Mouse (Mus musculus) liver, embryonic 14.5 days (tissue): ENCODE results near the gene Khk. TPM values are rescaled to one million over a fixed set of nuclear protein-coding genes. Genes with fewer than 3 reads are reported as not detected.
A peak's percentile ranks its signal among the peaks of the same experiment; 100 is the strongest.
"Not testable (repeated sequence)": the region's sequence is repeated elsewhere in the genome, so short reads cannot be mapped to it uniquely, and the experiment has no call there.

Experiments
- ATAC-seq: fragments of 200-750 bp; cut with Nextera tagmentation; 2 replicates; pipeline ENCODE4 v1.8.0; 2017; ENCODE audit warnings: moderate number of reproducible peaks, mild to moderate bottlenecking, moderate library complexity; ENCODE audit not compliant: insufficient read depth
- DNase-seq, 3 experiments: peaks; one replicate each; pipeline ENCODE4 v3.0.0-alpha.2; 2012 to 2013; ENCODE audit warnings: low read depth in 3 of 3, low spot score in 3 of 3
- H3K27ac ChIP-seq: fragments of 300-500 bp; sonication (generic); 2 replicates; pipeline ENCODE4 v1.5.1; 2014; ENCODE audit warnings: moderate library complexity, mild to moderate bottlenecking, control low read depth, inconsistent platforms
- H3K27me3 ChIP-seq: fragments of 300-500 bp; sonication (generic); 2 replicates; pipeline ENCODE4 v1.6.1; 2014; ENCODE audit warnings: mild to moderate bottlenecking, low read length, moderate library complexity; ENCODE audit not compliant: control insufficient read depth, insufficient read depth
- H3K36me3 ChIP-seq: fragments of 300-500 bp; sonication (generic); replicated peaks from 2 replicates; pipeline ENCODE4 v1.6.1; 2014; ENCODE audit warnings: low read depth; ENCODE audit not compliant: control insufficient read depth, insufficient read depth
- H3K4me1 ChIP-seq, 2 experiments: fragments of 200-500 bp in 1 of 2; fragments of 300-500 bp in 1 of 2; sonication (generic) in 1 of 2; replicated peaks; 2 replicates each; pipeline ENCODE4 v1.6.1; 2012 to 2014; ENCODE audit warnings: antibody characterized with exemption in 1 of 2, inconsistent platforms in 1 of 2, low read length in 1 of 2; ENCODE audit not compliant: control insufficient read depth in 2 of 2, insufficient read depth in 2 of 2
- H3K4me2 ChIP-seq: fragments of 300-500 bp; sonication (generic); 2 replicates; pipeline ENCODE4 v1.6.1; 2014; ENCODE audit warnings: low read depth, mild to moderate bottlenecking, control low read depth, moderate library complexity
- H3K4me3 ChIP-seq, 2 experiments: fragments of 200-500 bp in 1 of 2; fragments of 300-500 bp in 1 of 2; sonication (generic) in 1 of 2; 2 replicates each; pipeline ENCODE4 v1.5.1; 2012 to 2014; ENCODE audit warnings: low read depth in 2 of 2, low read length in 2 of 2, mild to moderate bottlenecking in 2 of 2, control low read depth in 1 of 2, inconsistent platforms in 1 of 2, moderate library complexity in 1 of 2; ENCODE audit not compliant: insufficient read depth in 1 of 2
- H3K9ac ChIP-seq: fragments of 300-500 bp; sonication (generic); replicated peaks from 2 replicates; pipeline ENCODE4 v1.6.1; 2014; ENCODE audit warnings: mild to moderate bottlenecking, control low read depth, moderate library complexity
- H3K9me3 ChIP-seq: fragments of 300-500 bp; sonication (generic); 2 replicates; pipeline ENCODE4 v1.6.1; 2016; ENCODE audit warnings: low read length, mixed read lengths; ENCODE audit not compliant: control insufficient read depth
- CTCF ChIP-seq: IDR thresholded peaks from 2 replicates; pipeline ENCODE4 v1.5.1; 2016; ENCODE audit warnings: antibody characterized with exemption, low read depth, control low read depth
- EP300 ChIP-seq: IDR thresholded peaks from 2 replicates; pipeline ENCODE4 v1.6.1; 2016; ENCODE audit warnings: antibody characterized with exemption, low read depth
- WGBS: fragments of 180-500 bp; shearing (Covaris S2); extraction: QIAGEN DNeasy Blood & Tissue Kit; methylation state at CpG from one replicate; pipeline ENCODE4 v1.1.7; 2014; ENCODE audit not compliant: insufficient replicate concordance; 5-methylcytosine and 5-hydroxymethylcytosine counted together
- polyA plus RNA-seq, 2 experiments: library from polyadenylated mRNA; depleted of rRNA in 1 of 2; stranded (reverse) in 1 of 2; unstranded in 1 of 2; fragments of >200 nt; fragmentation: Nextera tagmentation in 1 of 2; extraction: Ambion mirVana in 1 of 2; gene quantifications; 2 replicates each; pipeline versions ENCODE4 v1.2.1 to v1.2.3; 2012 to 2014

Gene Khk
- 30.3 and 31.1 TPM in 2 replicates for polyA plus RNA-seq (2012; rRNA removed)
- polyA plus RNA-seq (2014; fragmentation: Nextera tagmentation; extraction: Ambion mirVana) = 38.8 and 40.8 TPM in 2 replicates

GRCm38 (mm10) chr5:30921256-30922033 is at the start of gene Khk:
TSS of gene Khk (plus strand) at chr5:30921431.
- no peaks in the 10 kb centered on the region for H3K36me3 ChIP-seq
- no peaks in the 10 kb centered on the region for H3K9me3 ChIP-seq
- DNase-seq = peak; percentile 81 to 87 (median 85)
- H3K27ac ChIP-seq = peak within 1 kb of the TSS; percentile 41
- H3K4me1 ChIP-seq = peaks cover 16 to 25% of the 10 kb centered on the region in 2 experiments
- H3K27me3 ChIP-seq = no peaks in the 10 kb centered on the region
- WGBS = under 1% methylated on average over 35 of the region's 40 CpGs
- TF ChIP-seq CTCF = peak; percentile 96
- TF ChIP-seq EP300 = no peak
- peak; percentile 93 for ATAC-seq
- H3K4me2 ChIP-seq = peak within 1 kb of the TSS; percentile 90
- peak within 1 kb of the TSS; percentile 60 to 90 for H3K4me3 ChIP-seq
- peak within 1 kb of the TSS; percentile 75 for H3K9ac ChIP-seq

- Histone ChIP-seq H3K4me2 (no peak overlapping the region), H3K4me1 (peaks cover 7% of the 10 kb centered on the region in 2 experiments), H3K27me3 (no peaks in the 10 kb centered on the region), H3K4me3 (no peak overlapping the region), H3K9me3 (no peaks in the 10 kb centered on the region), H3K27ac (no peak overlapping the region), H3K36me3 (peaks cover 58% of the 10 kb centered on the region), H3K9ac (no peak overlapping the region)
- WGBS = 90% methylated on average over 9 of the region's 9 CpGs
- DNase-seq (no peak), ATAC-seq (no peak)
- TF ChIP-seq CTCF (no peak), EP300 (no peak)
Observed at GRCm38 (mm10) chr5:30872574-30872973, 48.7 kb upstream of the Khk start.

GRCm38 (mm10) chr5:30874365-30874764 is 46.9 kb upstream of the Khk start:
- Histone ChIP-seq H3K4me2 (no peak overlapping the region), H3K4me1 (peaks cover 3 to 5% of the 10 kb centered on the region in 2 experiments; a peak in 3 of 4 replicates), H3K4me3 (no peak overlapping the region), H3K9ac (no peak overlapping the region), H3K27me3 (no peaks in the 10 kb centered on the region), H3K9me3 (no peaks in the 10 kb centered on the region), H3K27ac (no peak overlapping the region), H3K36me3 (peaks cover 58% of the 10 kb centered on the region)
- ATAC-seq = no peak
- TF ChIP-seq EP300 (no peak), CTCF (no peak)
- WGBS = 80% methylated on average over 7 of the region's 7 CpGs
- DNase-seq = no peak

GRCm38 (mm10) chr5:30878616-30879015 is 42.6 kb upstream of the Khk start:
- TF ChIP-seq EP300 = no peak
- TF ChIP-seq CTCF = no peak
- H3K9me3 ChIP-seq = no peaks in the 10 kb centered on the region
- no peak overlapping the region for H3K4me3 ChIP-seq
- H3K27ac ChIP-seq = no peak overlapping the region
- ATAC-seq = no peak
- DNase-seq = no peak
- WGBS = 53% methylated on average over 6 of the region's 6 CpGs
- H3K4me1 ChIP-seq = no peaks in the 10 kb centered on the region; a peak in 1 of 4 replicates
- H3K9ac ChIP-seq = no peak overlapping the region
- H3K36me3 ChIP-seq = peaks cover 31% of the 10 kb centered on the region
- no peaks in the 10 kb centered on the region for H3K27me3 ChIP-seq
- no peak overlapping the region for H3K4me2 ChIP-seq

GRCm38 (mm10) chr5:30879347-30879943 is 41.8 kb upstream of the Khk start:
- TF ChIP-seq CTCF (no peak; the same call in 1 of the 2 replicates), EP300 (no peak)
- H3K9ac ChIP-seq = no peak overlapping the region
- no peaks in the 10 kb centered on the region; a peak in 1 of 4 replicates for H3K4me1 ChIP-seq
- no peak overlapping the region for H3K4me2 ChIP-seq
- H3K36me3 ChIP-seq = peaks cover 24% of the 10 kb centered on the region
- no peaks in the 10 kb centered on the region for H3K9me3 ChIP-seq
- 64% methylated on average over 5 of the region's 5 CpGs for WGBS
- ATAC-seq (no peak), DNase-seq (no peak)
- no peak overlapping the region for H3K4me3 ChIP-seq
- no peaks in the 10 kb centered on the region for H3K27me3 ChIP-seq
- H3K27ac ChIP-seq = no peak overlapping the region

- H3K4me1 ChIP-seq, H3K4me2 ChIP-seq, DNase-seq, H3K9me3 ChIP-seq, ATAC-seq, H3K4me3 ChIP-seq, H3K27ac ChIP-seq, H3K36me3 ChIP-seq, H3K27me3 ChIP-seq, H3K9ac ChIP-seq: not testable (repeated sequence)
- 60% methylated on average over 4 of the region's 4 CpGs for WGBS
Observed at GRCm38 (mm10) chr5:30881839-30882238, 39.4 kb upstream of the Khk start.
